Mouse (Mus musculus): ENCODE measurements around the gene Lpcat2b.

The Lpcat2b gene

GRCm38 (mm10) chr5:107447977-107448376 is 16.6 kb downstream of the Lpcat2b start:
- no peak for DNase-seq (ENCODE audit: low spot score in 2 of 2)

GRCm38 (mm10) chr5:107448784-107449183 is 17.4 kb downstream of the Lpcat2b start:
- no peak for DNase-seq (ENCODE audit: low spot score in 2 of 2)

GRCm38 (mm10) chr5:107449620-107450019 is 18.3 kb downstream of the Lpcat2b start:
- no peak for DNase-seq (ENCODE audit: low spot score in 2 of 2)

- no peak for DNase-seq (ENCODE audit: low spot score in 2 of 2)
Measured at GRCm38 (mm10) chr5:107450299-107450698, 18.9 kb downstream of the Lpcat2b start.

- DNase-seq (ENCODE audit: low spot score in 2 of 2) = no peak
Measured at GRCm38 (mm10) chr5:107462147-107463076, 31.1 kb downstream of the Lpcat2b start.

GRCm38 (mm10) chr5:107466501-107466900 is 35.2 kb downstream of the Lpcat2b start:
- no peak for DNase-seq (ENCODE audit: low spot score in 2 of 2)

- DNase-seq (ENCODE audit: low spot score in 2 of 2) = no peak
Measured at GRCm38 (mm10) chr5:107467098-107467497, 35.7 kb downstream of the Lpcat2b start.

- DNase-seq (ENCODE audit: low spot score in 2 of 2) = no peak
Measured at GRCm38 (mm10) chr5:107470600-107471329, 39.4 kb downstream of the Lpcat2b start.

- DNase-seq (ENCODE audit: low spot score in 2 of 2) = no peak
Measured at GRCm38 (mm10) chr5:107480194-107480593, 48.8 kb downstream of the Lpcat2b start.
